22 mouse cellular contexts compared by ENCODE assay signal in genomic region chr14:87419740-87420139, GRCm38 (mm10). TPM values are rescaled to one million over a fixed set of nuclear protein-coding genes. Genes with fewer than 3 reads are reported as not detected.
A peak's percentile ranks its signal among the peaks of the same experiment; 100 is the strongest.
DNase-seq lines count a peak whose midpoint lies in the region; ATAC-seq lines count a peak whose summit lies in the region.
"Had no signal": no experiment of that assay in that cellular context is flagged by ENCODE, and none has a peak within 500 bp of the region (broad histone marks: within the 10 kb centered on the region; RNA-seq: fewer than 3 reads in every experiment).

No protein-coding gene starts in this region.

- no peaks in the 10 kb centered on the region for H3K36me3 ChIP-seq in liver, embryonic 12.5 days
- H3K36me3 ChIP-seq: forebrain, embryonic 10.5 days; heart, embryonic 10.5 days; hindbrain, embryonic 15.5 days; limb, embryonic 10.5 days; midbrain, embryonic 10.5 days; neural tube, embryonic 15.5 days had no signal

- H3K4me2 ChIP-seq in liver, embryonic 12.5 days: peak overlapping the region; percentile 24; the same call in 1 of the 2 replicates
- H3K4me2 ChIP-seq: hindbrain, embryonic 15.5 days; neural tube, embryonic 15.5 days had no signal

- no peaks in the 10 kb centered on the region for H3K27me3 ChIP-seq in liver, embryonic 12.5 days (replicated peaks)
- H3K27me3 ChIP-seq: hindbrain, embryonic 15.5 days; neural tube, embryonic 15.5 days had no signal

- H3K9ac ChIP-seq in liver, embryonic 12.5 days: no peak overlapping the region
- H3K9ac ChIP-seq: hindbrain, embryonic 15.5 days; neural tube, embryonic 15.5 days had no signal

- DNase-seq in 416B (ENCODE audit: low read depth) (peak; percentile 65), MEL-GATA-1-ER (ENCODE audit: extremely low read depth, low read depth) (peak; percentile 73)
- DNase-seq in ovary, adult 18-20 months (ENCODE audit: low spot score): no peak
- no peak for DNase-seq in lung, postnatal 25 days (ENCODE audit: low spot score)
- DNase-seq: adrenal gland, postnatal 10 days; cerebellum, adult 2 months; cerebellum, postnatal 25 days; kidney, adult 8-10 months; kidney, postnatal 10 days; lung, postnatal 14 days; thymus, adult 2 months; thymus, postnatal 4 days had no signal

- H3K4me3 ChIP-seq in liver, embryonic 12.5 days: no peak overlapping the region
- H3K4me3 ChIP-seq: forebrain, embryonic 10.5 days; heart, embryonic 10.5 days; hindbrain, embryonic 15.5 days; limb, embryonic 10.5 days; midbrain, embryonic 10.5 days; neural tube, embryonic 15.5 days had no signal

- H3K9me3 ChIP-seq in liver, embryonic 12.5 days (replicated peaks): no peaks in the 10 kb centered on the region
- H3K9me3 ChIP-seq: forebrain, embryonic 10.5 days; heart, embryonic 10.5 days; hindbrain, embryonic 15.5 days; limb, embryonic 10.5 days; midbrain, embryonic 10.5 days; neural tube, embryonic 15.5 days had no signal

- no peak for ATAC-seq in liver, embryonic 12.5 days
- ATAC-seq in megakaryocyte progenitor cell, adult 5-6 weeks (replicated peaks; ENCODE audit: poor library complexity): peak; percentile 15
- ATAC-seq in granulocyte monocyte progenitor cell, adult 5-6 weeks (replicated peaks; ENCODE audit: poor library complexity, severe bottlenecking): no peak

- WGBS in liver, embryonic 12.5 days (ENCODE audit: insufficient replicate concordance): 48% methylated on average over 2 of the region's 2 CpGs

- H3K4me1 ChIP-seq in liver, embryonic 12.5 days: peaks cover 42% of the 10 kb centered on the region

- H3K27ac ChIP-seq in liver, embryonic 12.5 days: peak overlapping the region; percentile 21; the same call in 1 of the 2 replicates
- H3K27ac ChIP-seq: forebrain, embryonic 10.5 days; heart, embryonic 10.5 days; hindbrain, embryonic 15.5 days; limb, embryonic 10.5 days; midbrain, embryonic 10.5 days; neural tube, embryonic 15.5 days; stomach, postnatal 0 days had no signal

RNA-seq across cellular contexts. Expression of gene Tdrd3, which starts 3.3 kb away (rescaled TPM):
- 13.5 and 14.1 TPM in 2 replicates for polyA plus RNA-seq in liver, embryonic 12.5 days (2016; fragmentation: Nextera tagmentation; extraction: Ambion mirVana)
- total RNA-seq in megakaryocyte progenitor cell, adult 5-6 weeks (2015): 32.2 and 46.0 TPM in 2 replicates
- total RNA-seq in megakaryocyte progenitor cell, adult 5-6 weeks (2017): 29.6 and 38.5 TPM in 2 replicates
- 25.0 and 35.2 TPM in 2 replicates for total RNA-seq in granulocyte monocyte progenitor cell, adult 5-6 weeks (2014; fragmentation: Nextera tagmentation)
- total RNA-seq in granulocyte monocyte progenitor cell, adult 5-6 weeks (2017): 30.6 and 40.0 TPM in 2 replicates

Comparison
In these comparisons a context has a peak if more than half of its experiments do, and no peak if none do; other contexts are left out.
1. DNase-seq: peak in 416B (single experiment) and MEL-GATA-1-ER (single experiment); none in ovary, adult 18-20 months (single experiment) and lung, postnatal 25 days (single experiment).